Mouse (Mus musculus): Measurements from ENCODE around the gene Tcf7l1.

The Tcf7l1 gene

DNA sequence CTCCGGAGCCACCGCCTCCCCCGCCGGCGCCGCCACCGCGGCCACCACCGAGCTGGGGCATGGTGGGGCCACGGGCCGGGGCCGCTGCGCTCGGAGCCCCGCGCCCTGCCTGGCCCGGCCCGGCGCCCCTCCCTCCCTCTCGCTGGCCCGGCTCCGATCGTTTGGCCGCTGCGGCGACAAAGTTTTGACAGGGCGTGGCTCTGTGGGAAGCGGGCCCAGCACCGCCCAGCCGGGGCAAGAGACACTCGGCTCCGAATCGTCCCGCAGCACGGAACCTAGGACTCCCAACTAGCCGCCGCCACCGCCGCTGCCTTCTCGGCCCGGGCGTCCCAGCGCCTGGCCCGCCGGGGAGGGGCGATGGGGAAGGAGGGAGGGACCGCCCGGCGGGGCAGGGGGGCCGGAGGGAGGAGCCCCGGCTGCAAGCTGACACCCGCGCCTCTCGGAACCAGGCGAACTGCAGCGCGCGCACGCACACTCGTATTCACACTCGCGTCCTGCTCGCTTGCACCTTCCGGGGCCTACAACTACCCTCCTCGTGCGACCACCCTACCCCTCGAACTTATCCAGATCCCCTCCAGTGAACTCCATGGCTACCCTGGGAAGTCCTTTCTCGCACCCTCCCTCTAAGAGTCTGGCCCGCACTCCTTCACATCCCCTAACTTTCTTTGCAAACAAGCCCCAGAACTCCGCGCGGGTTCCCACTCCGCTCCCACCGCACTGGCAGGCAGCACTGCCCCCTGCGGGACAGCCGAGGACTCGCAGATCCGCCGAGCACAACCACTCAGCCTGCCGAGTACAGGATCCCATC is at the start of gene Tcf7l1:
Gene Tcf7l1 (minus strand): TSS at position 363 of the 808 bp plus-strand sequence.
- DNase-seq (ENCODE audit: low read depth, low spot score) = peak; percentile 93

DNA sequence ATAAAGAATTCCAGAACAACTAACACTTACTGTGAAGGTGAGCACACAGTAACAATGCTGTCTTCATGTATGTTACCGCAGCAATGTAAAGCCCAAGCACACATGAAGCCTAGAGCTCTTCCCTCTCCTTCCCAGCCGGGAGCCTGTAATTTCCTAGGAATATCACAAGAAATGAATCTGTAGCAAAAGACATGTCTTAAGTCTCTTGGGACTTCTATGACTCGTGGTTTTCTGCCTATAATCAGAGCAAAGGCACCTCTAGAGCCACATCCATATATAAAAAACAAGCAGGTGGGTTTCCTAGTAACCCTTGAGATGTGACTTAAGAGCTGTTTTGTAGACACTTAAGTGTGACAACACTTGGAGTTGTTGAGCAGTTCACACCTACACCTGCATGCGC is 48.7 kb upstream of the Tcf7l1 start:
- no peak for DNase-seq (ENCODE audit: low read depth, low spot score)

DNA sequence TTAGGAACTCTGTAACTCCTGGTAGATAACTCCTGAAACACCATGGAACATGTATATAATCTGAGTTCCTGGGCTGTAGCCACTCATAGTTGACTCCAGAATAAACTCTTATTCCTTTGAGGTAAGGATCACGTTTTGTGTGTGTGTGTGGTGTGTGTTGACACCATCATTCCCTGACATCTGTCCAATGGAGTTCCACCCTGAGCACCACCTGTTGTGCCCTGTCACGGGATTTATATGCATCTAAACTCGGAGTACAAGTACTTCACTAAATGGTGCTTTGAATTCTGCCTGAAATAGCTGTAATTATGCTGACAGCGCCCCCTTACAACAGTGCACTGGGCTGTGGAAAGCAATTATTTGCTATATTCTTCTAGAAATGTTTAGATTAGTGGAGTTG is 45.5 kb upstream of the Tcf7l1 start:
- DNase-seq (ENCODE audit: low read depth, low spot score) = no peak

DNA sequence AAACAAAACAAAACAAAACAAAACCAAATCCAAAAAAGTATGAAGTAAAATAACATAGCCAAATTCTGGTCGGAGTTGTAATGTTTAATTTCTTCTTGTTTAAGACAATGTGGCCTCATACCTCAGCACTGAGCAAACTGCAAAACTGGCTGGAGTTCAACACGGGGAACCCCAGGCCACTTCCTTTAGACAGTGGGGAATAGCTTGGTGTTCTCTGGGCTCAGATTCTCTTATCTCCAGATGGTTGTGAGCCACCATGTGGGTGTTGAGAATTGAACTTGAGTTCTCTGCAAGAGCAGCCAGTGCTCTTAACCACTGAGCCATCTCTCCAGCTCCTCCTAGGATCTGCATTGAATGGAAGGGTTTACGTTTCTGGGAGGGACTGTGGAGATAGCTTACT is 42.8 kb upstream of the Tcf7l1 start:
- no peak for DNase-seq (ENCODE audit: low read depth, low spot score)

GRCm38 (mm10) chr6:72831276-72831675 is 42.2 kb upstream of the Tcf7l1 start:
- peak; percentile 92 for DNase-seq (ENCODE audit: low read depth, low spot score)

- peak; percentile 97 for DNase-seq (ENCODE audit: low read depth, low spot score)
Measured at GRCm38 (mm10) chr6:72828857-72829256, 39.8 kb upstream of the Tcf7l1 start.

- peak; percentile 56 for DNase-seq (ENCODE audit: low read depth, low spot score)
Measured at GRCm38 (mm10) chr6:72828037-72828436, 39.0 kb upstream of the Tcf7l1 start.

- DNase-seq (ENCODE audit: low read depth, low spot score) = no peak
Measured at GRCm38 (mm10) chr6:72825762-72826161, 36.7 kb upstream of the Tcf7l1 start.

DNA sequence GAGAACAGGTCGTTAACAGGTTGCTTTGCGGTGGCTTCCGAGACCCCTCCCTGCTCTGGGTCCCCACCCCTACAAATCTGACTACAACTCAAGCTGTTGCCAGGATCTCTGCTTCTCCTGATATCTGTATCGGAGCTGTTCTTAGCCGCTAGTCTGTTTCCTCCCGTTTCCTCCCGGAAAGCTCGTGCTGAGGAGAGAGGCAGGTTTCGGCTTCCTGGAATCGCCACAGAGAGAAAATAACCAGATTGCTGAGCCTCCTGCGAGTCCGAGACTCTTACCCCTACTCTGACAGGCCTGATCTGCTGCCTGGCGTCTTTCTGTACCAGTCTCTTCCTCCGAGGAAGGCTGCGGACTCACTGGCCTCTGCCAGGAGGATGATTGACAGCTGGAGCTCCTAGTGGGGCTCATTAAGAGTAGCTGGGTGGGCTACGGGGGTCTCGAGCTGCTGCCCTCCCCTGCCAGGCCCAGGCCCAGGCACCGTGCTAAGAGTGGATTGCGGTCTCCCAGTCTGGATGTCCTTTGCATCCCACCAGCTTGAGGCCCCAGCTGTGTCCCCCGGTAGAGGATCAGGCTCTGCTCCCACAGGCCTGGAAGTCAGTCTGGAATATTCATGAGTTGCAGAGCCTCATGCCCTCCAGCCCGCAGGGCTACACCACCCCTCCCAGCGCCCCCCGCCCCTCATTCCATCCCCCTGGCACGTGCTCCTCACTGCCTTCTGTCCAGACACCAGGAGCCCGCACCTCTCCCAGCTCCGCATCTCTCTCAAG is 36.1 kb upstream of the Tcf7l1 start:
- DNase-seq (ENCODE audit: low read depth, low spot score) = peak; percentile 75

- DNase-seq (ENCODE audit: low read depth, low spot score) = peak; percentile 65
Measured at GRCm38 (mm10) chr6:72813456-72813855, 24.4 kb upstream of the Tcf7l1 start.

- DNase-seq (ENCODE audit: low read depth, low spot score) = no peak
Measured at GRCm38 (mm10) chr6:72810248-72810647, 21.2 kb upstream of the Tcf7l1 start.

- DNase-seq (ENCODE audit: low read depth, low spot score) = no peak
Measured at GRCm38 (mm10) chr6:72809522-72810149, 20.6 kb upstream of the Tcf7l1 start.

- DNase-seq (ENCODE audit: low read depth, low spot score) = peak; percentile 90
Measured at GRCm38 (mm10) chr6:72808342-72808741, 19.3 kb upstream of the Tcf7l1 start.

DNA sequence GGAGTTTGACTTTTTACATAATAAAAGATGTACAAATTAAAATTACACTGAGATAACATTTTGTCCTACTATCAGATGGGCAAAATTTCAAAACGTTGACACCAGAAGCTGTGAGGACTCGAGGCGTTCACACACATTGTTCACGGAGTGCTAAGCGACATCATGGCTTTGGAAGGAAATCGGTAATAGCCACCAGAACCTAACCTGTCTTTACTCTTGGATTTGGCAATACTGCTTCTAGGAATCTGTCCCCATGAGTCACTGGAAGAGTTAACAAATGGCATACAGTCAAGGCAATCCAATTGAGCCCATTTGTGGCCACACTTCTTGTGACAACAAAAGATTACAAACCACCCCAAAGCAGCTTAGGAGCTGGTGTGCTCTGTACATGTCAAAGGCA is 14.6 kb upstream of the Tcf7l1 start:
- DNase-seq (ENCODE audit: low read depth, low spot score) = no peak

GRCm38 (mm10) chr6:72802119-72802518 is 13.1 kb upstream of the Tcf7l1 start:
- no peak for DNase-seq (ENCODE audit: low read depth, low spot score)

DNA sequence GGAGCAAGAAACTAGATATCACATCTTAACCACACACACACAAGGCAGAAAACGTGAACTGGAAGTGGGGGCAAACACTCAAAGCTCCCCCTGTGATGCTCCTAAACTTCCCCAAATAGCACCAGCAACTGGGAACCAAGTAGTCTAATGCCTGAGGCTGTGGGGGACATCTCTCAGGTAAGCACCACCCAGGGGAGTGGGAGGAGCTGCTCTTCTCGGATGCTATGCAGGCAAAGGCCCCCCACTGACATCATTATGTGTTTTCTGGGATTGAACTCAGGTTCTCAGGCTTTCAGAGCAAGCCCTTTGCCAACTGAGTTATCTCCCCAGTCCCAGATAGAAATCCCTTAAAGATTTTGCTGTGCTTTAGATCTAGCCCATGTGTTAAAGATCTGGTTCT is 11.6 kb upstream of the Tcf7l1 start:
- DNase-seq (ENCODE audit: low read depth, low spot score) = peak; percentile 87

DNA sequence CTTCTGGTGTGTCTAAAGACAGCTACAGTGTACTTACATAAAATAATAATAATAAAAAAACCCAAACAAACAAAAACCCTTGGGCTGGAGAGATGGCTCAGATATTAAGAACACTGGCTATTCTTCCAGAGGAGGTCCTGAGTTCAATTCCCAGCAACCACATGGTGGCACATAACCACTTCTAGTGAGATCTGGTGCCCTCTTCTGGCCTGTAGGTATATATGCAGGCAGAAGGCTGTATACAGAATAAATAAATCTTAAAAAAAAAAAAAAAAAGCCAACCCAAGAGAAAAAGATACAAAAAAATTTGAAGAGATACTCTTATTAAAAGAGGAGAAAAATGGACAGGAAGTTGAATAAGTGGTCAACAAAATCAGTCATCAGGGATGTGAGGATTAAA is 8.7 kb upstream of the Tcf7l1 start:
- peak; percentile 54 for DNase-seq (ENCODE audit: low read depth, low spot score)

GRCm38 (mm10) chr6:72795444-72795843 is 6.4 kb upstream of the Tcf7l1 start:
- DNase-seq (ENCODE audit: low read depth, low spot score) = peak; percentile 70

GRCm38 (mm10) chr6:72794870-72795269 is 5.8 kb upstream of the Tcf7l1 start:
- peak; percentile 92 for DNase-seq (ENCODE audit: low read depth, low spot score)

GRCm38 (mm10) chr6:72792641-72793040 is 3.6 kb upstream of the Tcf7l1 start:
- no peak for DNase-seq (ENCODE audit: low read depth, low spot score)

DNA sequence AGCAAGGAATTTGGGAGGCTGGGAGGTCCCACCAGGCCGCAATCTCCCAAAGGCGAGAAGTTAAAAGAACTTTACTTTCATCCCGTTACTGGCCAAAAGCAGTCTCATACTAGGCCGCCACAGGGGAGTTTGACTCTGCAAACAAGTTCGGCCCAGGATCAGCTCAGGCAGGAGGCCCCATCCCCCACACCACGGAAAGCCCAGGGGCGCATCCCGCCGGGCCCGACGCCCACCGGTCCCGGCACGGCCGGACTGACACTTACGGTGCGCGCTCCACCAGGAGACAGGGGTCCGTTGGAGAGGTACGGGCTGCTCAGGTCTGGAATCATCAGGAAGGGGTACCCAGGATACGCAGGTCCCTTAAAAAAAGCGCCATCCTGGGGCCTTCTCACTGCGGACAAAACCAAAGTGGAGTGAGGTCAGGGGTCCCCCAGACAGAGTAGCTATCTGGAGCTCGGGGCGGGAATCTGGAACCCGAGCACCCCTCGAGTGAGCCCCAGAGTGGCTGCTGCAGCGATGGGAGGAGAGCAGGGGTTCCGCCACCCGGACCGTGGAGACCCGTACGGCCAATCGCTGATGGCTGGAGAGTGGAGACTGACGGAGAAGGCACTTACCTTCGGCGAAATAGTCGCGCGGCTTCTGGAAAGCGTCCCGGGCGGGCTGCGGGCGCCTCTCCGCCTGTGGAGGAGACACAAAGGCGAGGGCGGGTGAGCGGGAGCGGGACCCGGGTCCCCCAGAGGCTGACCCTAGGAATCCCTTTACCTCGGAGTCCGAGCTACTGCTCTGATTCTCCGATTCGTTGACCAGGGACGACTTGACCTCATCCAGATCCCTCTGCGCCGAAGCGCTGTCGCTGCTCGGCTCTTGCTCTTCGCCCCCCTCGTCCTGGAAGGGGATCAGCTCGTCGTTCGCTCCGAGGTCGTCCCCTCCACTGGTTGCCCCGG is 834 bp downstream of the Tcf7l1 start:
- peak; percentile 87 for DNase-seq (ENCODE audit: low read depth, low spot score)
